Mouse (Mus musculus) testis, adult 2 months (tissue): ENCODE measurements around the gene Tbc1d17. TPM values are rescaled to one million over a fixed set of nuclear protein-coding genes. Genes with fewer than 3 reads are reported as not detected.
A peak's percentile ranks its signal among the peaks of the same experiment; 100 is the strongest.

ENCODE experiments used
- H3K27ac ChIP-seq: fragments of 200-500 bp; 2 replicates; pipeline ENCODE4 v1.5.1; 2012; ENCODE audit warnings: low read depth, low read length; ENCODE audit not compliant: control insufficient read depth, insufficient read depth
- H3K27me3 ChIP-seq: fragments of 200-500 bp; 2 replicates; pipeline ENCODE4 v1.6.1; 2012; ENCODE audit warnings: mild to moderate bottlenecking, low read length, moderate library complexity; ENCODE audit not compliant: control insufficient read depth, insufficient read depth
- H3K36me3 ChIP-seq: fragments of 200-500 bp; 2 replicates; pipeline ENCODE4 v1.6.1; 2012; ENCODE audit warnings: mild to moderate bottlenecking, low read length; ENCODE audit not compliant: control insufficient read depth, insufficient read depth
- H3K4me1 ChIP-seq: fragments of 200-500 bp; 2 replicates; pipeline ENCODE4 v1.6.1; 2012; ENCODE audit warnings: low read length; ENCODE audit not compliant: control insufficient read depth, insufficient read depth
- H3K4me3 ChIP-seq: fragments of 200-500 bp; 2 replicates; pipeline ENCODE4 v1.5.1; 2012; ENCODE audit warnings: low read depth, mild to moderate bottlenecking, low read length, moderate library complexity, mixed read lengths; ENCODE audit not compliant: control insufficient read depth
- CTCF ChIP-seq: fragments of 200-500 bp; IDR thresholded peaks from 2 replicates; pipeline ENCODE4 v1.5.1; 2012; ENCODE audit warnings: low read depth, mild to moderate bottlenecking, inconsistent platforms, low read length, moderate library complexity; ENCODE audit not compliant: control insufficient read depth, insufficient read depth, insufficient replicate concordance
- POLR2A ChIP-seq: fragments of 200-500 bp; IDR thresholded peaks from 2 replicates; pipeline ENCODE4 v1.6.1; 2012; ENCODE audit warnings: low read depth, mild to moderate bottlenecking, inconsistent platforms, low read length, moderate library complexity; ENCODE audit not compliant: control insufficient read depth
- polyA plus RNA-seq: library from polyadenylated mRNA; depleted of rRNA; stranded (reverse); fragments of >200 nt; gene quantifications from 2 replicates; pipeline ENCODE4 v1.2.3, GENCODE M21; 2012

Gene Tbc1d17
- polyA plus RNA-seq, 1 experiment, result 28.5 TPM

GRCm38 (mm10) chr7:44854356-44855031, 5.6 kb upstream of the Tbc1d17 start:
- no peaks in the 10 kb centered on the region for H3K27me3 ChIP-seq
- peak overlapping the region; percentile 92 for H3K4me3 ChIP-seq
- H3K27ac ChIP-seq, result peak overlapping the region; percentile 89
- no peaks in the 10 kb centered on the region for H3K36me3 ChIP-seq
- H3K4me1 ChIP-seq, result peaks cover 56% of the 10 kb centered on the region
- no peak for TF ChIP-seq CTCF
- no peak; the same call in none of the 2 replicates for TF ChIP-seq POLR2A

GRCm38 (mm10) chr7:44853596-44854355, 4.9 kb upstream of the Tbc1d17 start:
- TF ChIP-seq CTCF, result no peak
- Histone ChIP-seq H3K36me3 (no peaks in the 10 kb centered on the region), H3K27me3 (no peaks in the 10 kb centered on the region), H3K27ac (peak overlapping the region; percentile 89), H3K4me1 (peaks cover 58% of the 10 kb centered on the region), H3K4me3 (peak overlapping the region; percentile 92)

- Histone ChIP-seq H3K4me3 (no peak overlapping the region), H3K27ac (no peak overlapping the region; the same call in 1 of the 2 replicates), H3K36me3 (no peaks in the 10 kb centered on the region), H3K27me3 (no peaks in the 10 kb centered on the region), H3K4me1 (peaks cover 54% of the 10 kb centered on the region)
- TF ChIP-seq POLR2A (no peak), CTCF (no peak)
Observed at GRCm38 (mm10) chr7:44853065-44853464, 4.2 kb upstream of the Tbc1d17 start.

GRCm38 (mm10) chr7:44852259-44853027, 3.6 kb upstream of the Tbc1d17 start:
- no peak overlapping the region for H3K4me3 ChIP-seq
- peaks cover 53% of the 10 kb centered on the region for H3K4me1 ChIP-seq
- H3K36me3 ChIP-seq, result no peaks in the 10 kb centered on the region
- H3K27ac ChIP-seq, result no peak overlapping the region
- no peak for TF ChIP-seq CTCF
- no peak for TF ChIP-seq POLR2A
- no peaks in the 10 kb centered on the region for H3K27me3 ChIP-seq

GRCm38 (mm10) chr7:44851625-44852234, 2.9 kb upstream of the Tbc1d17 start:
- no peak overlapping the region for H3K27ac ChIP-seq
- H3K4me3 ChIP-seq, result no peak overlapping the region
- no peaks in the 10 kb centered on the region for H3K36me3 ChIP-seq
- H3K27me3 ChIP-seq, result no peaks in the 10 kb centered on the region
- TF ChIP-seq POLR2A (no peak), CTCF (no peak)
- H3K4me1 ChIP-seq, result peaks cover 50% of the 10 kb centered on the region

- H3K27ac ChIP-seq, result peak overlapping the region; percentile 81
- peak overlapping the region; percentile 93 for H3K4me3 ChIP-seq
- TF ChIP-seq POLR2A (no peak), CTCF (no peak)
- H3K4me1 ChIP-seq, result peaks cover 46% of the 10 kb centered on the region
- no peaks in the 10 kb centered on the region for H3K27me3 ChIP-seq
- no peaks in the 10 kb centered on the region for H3K36me3 ChIP-seq
Observed at GRCm38 (mm10) chr7:44850789-44851624, 2.1 kb upstream of the Tbc1d17 start.
